Mouse (Mus musculus) olfactory bulb, adult 2 months (tissue): ENCODE results near the gene Tbx6. TPM values are rescaled to one million over a fixed set of nuclear protein-coding genes. Genes with fewer than 3 reads are reported as not detected.
A peak's percentile ranks its signal among the peaks of the same experiment; 100 is the strongest.

Experiments used
- H3K27ac ChIP-seq: fragments of 200-500 bp; 2 replicates; pipeline ENCODE4 v1.5.1; 2012; ENCODE audit warnings: low read depth, low read length; ENCODE audit not compliant: insufficient read depth
- H3K4me1 ChIP-seq: fragments of 200-500 bp; 2 replicates; pipeline ENCODE4 v1.6.1; 2012; ENCODE audit warnings: low read length; ENCODE audit not compliant: control insufficient read depth, insufficient read depth
- H3K4me3 ChIP-seq: fragments of 200-500 bp; 2 replicates; pipeline ENCODE4 v1.5.1; 2012; ENCODE audit warnings: mild to moderate bottlenecking, low read depth, low read length, moderate library complexity; ENCODE audit not compliant: insufficient read depth
- CTCF ChIP-seq: fragments of 200-500 bp; IDR thresholded peaks from 2 replicates; pipeline ENCODE4 v1.5.1; 2012; ENCODE audit warnings: low read depth, mild to moderate bottlenecking, low read length, moderate library complexity; ENCODE audit not compliant: insufficient read depth
- POLR2A ChIP-seq: fragments of 200-500 bp; IDR thresholded peaks from 2 replicates; pipeline ENCODE4 v1.6.1; 2012; ENCODE audit warnings: mild to moderate bottlenecking, low read depth, low read length, moderate library complexity; ENCODE audit not compliant: insufficient read depth
- WGBS: fragments of 180-500 bp; shearing (Covaris S2); methylation state at CpG from one replicate; pipeline ENCODE4 v1.1.7; 2018; 5-methylcytosine and 5-hydroxymethylcytosine counted together
- polyA plus RNA-seq: library from polyadenylated mRNA; stranded (reverse); fragments of >200 nt; gene quantifications from 2 replicates; pipeline ENCODE4 v1.2.4, GENCODE M21; 2012; ENCODE audit warnings: low replicate concordance; ENCODE audit not compliant: missing spikeins, insufficient read depth, insufficient read length

The Tbx6 gene
- polyA plus RNA-seq, 1 experiment = not detected

- Histone ChIP-seq H3K4me3 (no peak overlapping the region), H3K27ac (no peak overlapping the region), H3K4me1 (no peaks in the 10 kb centered on the region)
- WGBS = 81% methylated on average over 4 of the region's 4 CpGs
- TF ChIP-seq POLR2A (no peak), CTCF (no peak)
These were observed 7.9 kb downstream of the Tbx6 start for GRCm38 (mm10) chr7:126789141-126789540.

- Histone ChIP-seq H3K27ac (0 out of 2 replicates have a peak within 1 kb of the TSS, but pooled peaks have one; percentile 43), H3K4me1 (peaks cover 14% of the 10 kb centered on the region), H3K4me3 (peak within 1 kb of the TSS; percentile 80)
- TF ChIP-seq CTCF = no peak
- peak; percentile 74 for TF ChIP-seq POLR2A
- WGBS = under 1% methylated on average over 82 of the region's 83 CpGs
These were observed 10.8 kb downstream of the Tbx6 start, which contains the start of gene Ppp4c for GRCm38 (mm10) chr7:126791851-126792720. Gene Ppp4c (minus strand): TSS chr7:126792496.

GRCm38 (mm10) chr7:126792721-126793443 is 11.6 kb downstream of the Tbx6 start:
- H3K4me1 ChIP-seq = peaks cover 16% of the 10 kb centered on the region
- H3K27ac ChIP-seq = 0 out of 2 replicates have a peak overlapping the region, but pooled peaks have one; percentile 43
- TF ChIP-seq CTCF = no peak
- no peak for TF ChIP-seq POLR2A
- peak overlapping the region; percentile 80 for H3K4me3 ChIP-seq
- WGBS = 23% methylated on average over 11 of the region's 11 CpGs

- Histone ChIP-seq H3K27ac (no peak overlapping the region), H3K4me1 (peaks cover 16% of the 10 kb centered on the region), H3K4me3 (no peak overlapping the region)
- TF ChIP-seq POLR2A (no peak), CTCF (no peak)
- WGBS = 71% methylated on average over 4 of the region's 4 CpGs
These were observed 12.4 kb downstream of the Tbx6 start for GRCm38 (mm10) chr7:126793456-126794270.

GRCm38 (mm10) chr7:126794271-126794605 is 13.0 kb downstream of the Tbx6 start:
- no peak for TF ChIP-seq CTCF
- H3K4me3 ChIP-seq = no peak overlapping the region
- 72% methylated on average over 4 of the region's 4 CpGs for WGBS
- H3K4me1 ChIP-seq = peaks cover 16% of the 10 kb centered on the region
- H3K27ac ChIP-seq = no peak overlapping the region

- Histone ChIP-seq H3K4me1 (peaks cover 24% of the 10 kb centered on the region), H3K27ac (no peak overlapping the region), H3K4me3 (no peak overlapping the region)
- 74% methylated on average over 16 of the region's 16 CpGs for WGBS
- TF ChIP-seq POLR2A (no peak), CTCF (no peak)
These were observed 14.4 kb downstream of the Tbx6 start for GRCm38 (mm10) chr7:126795387-126796317.

GRCm38 (mm10) chr7:126796350-126796932 is 15.2 kb downstream of the Tbx6 start:
- 37% methylated on average over 8 of the region's 8 CpGs for WGBS

More at GRCm38 (mm10) chr7:126796350-126796932, 15.2 kb downstream of the Tbx6 start:
- no peak; the same call in 1 of the 2 replicates for TF ChIP-seq CTCF
- no peak for TF ChIP-seq POLR2A
- Histone ChIP-seq H3K4me1 (peaks cover 27% of the 10 kb centered on the region), H3K27ac (no peak overlapping the region), H3K4me3 (no peak overlapping the region)
